Mouse (Mus musculus) thymus, adult 2 months (tissue): Measurements from ENCODE around the gene Nif3l1.

Experiments
- CTCF ChIP-seq: fragments of 200-500 bp; IDR thresholded peaks from 2 replicates; pipeline ENCODE4 v1.5.1; 2012; ENCODE audit warnings: mild to moderate bottlenecking, control low read depth, low read length, moderate library complexity, borderline replicate concordance; ENCODE audit not compliant: control insufficient read depth, poor library complexity, insufficient read depth; ENCODE audit errors: extremely low read depth
- POLR2A ChIP-seq: fragments of 200-500 bp; IDR thresholded peaks from 2 replicates; pipeline ENCODE4 v1.6.1; 2012; ENCODE audit warnings: mild to moderate bottlenecking, low read length, control low read depth, moderate library complexity; ENCODE audit not compliant: control insufficient read depth, poor library complexity, insufficient read depth; ENCODE audit errors: extremely low read depth

- TF ChIP-seq POLR2A (no peak), CTCF (no peak)
Measured at GRCm38 (mm10) chr1:58444691-58445090, 260 bp upstream of the Nif3l1 start.
